Mouse (Mus musculus): ENCODE measurements around the gene Zmiz1. TPM values are rescaled to one million over a fixed set of nuclear protein-coding genes. Genes with fewer than 3 reads are reported as not detected.

Zmiz1 gene
- polyA plus RNA-seq, 1 experiment from 2014 or later = 44.3 TPM

DNA sequence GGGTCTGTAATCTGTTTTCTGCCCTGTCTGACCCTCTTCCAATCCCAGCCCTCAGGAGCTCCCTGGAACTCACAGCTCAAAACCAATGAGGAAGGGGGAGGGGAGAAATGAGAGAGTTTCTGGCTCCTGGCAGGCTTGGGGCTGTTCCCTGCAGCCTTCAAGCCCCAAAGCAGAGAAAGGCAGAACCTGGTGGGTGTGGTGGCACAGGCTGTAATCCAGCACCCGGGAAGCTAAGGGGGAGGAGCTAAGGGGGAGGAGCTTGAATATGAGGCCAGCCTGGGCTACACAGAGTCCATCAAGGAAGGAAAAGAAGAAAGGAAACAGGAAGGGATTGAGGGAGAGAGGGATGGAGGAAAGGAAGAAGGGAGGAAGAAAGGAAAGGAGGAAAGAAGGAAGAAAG, 18.9 kb upstream of the Zmiz1 start:
- Histone ChIP-seq H3K4me3 (no peak overlapping the region), H3K27ac (no peak overlapping the region), H3K9me3 (no peaks in the 10 kb centered on the region), H3K9ac (no peak overlapping the region), H3K27me3 (no peaks in the 10 kb centered on the region), H3K36me3 (no peaks in the 10 kb centered on the region), H3K4me1 (no peaks in the 10 kb centered on the region), H3K4me2 (no peak overlapping the region)
- 23% methylated on average over 1 of the region's 1 CpGs for WGBS
- ATAC-seq (ENCODE audit: insufficient number of reproducible peaks, insufficient read depth, low FRiP score, low TSS enrichment, low read depth) = no peak

DNA sequence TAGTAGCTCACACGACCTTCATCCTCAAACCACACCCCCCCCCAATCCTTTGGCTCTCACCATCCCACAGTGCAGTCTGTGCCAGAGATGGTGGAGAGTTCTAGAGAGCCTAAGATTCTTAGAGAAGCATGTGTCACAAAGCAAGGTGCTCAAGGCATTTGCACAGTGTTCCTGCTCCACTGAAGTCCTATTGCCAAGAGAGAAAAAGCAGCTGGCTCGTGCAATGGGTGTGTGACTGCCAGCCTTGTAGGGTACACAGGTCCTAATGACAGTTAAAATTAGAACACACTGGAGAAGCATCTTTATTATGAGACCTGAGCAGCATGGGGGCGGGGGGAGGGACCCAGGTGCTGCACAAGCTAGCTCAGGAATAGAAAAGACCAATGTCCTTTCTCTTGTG, 18.2 kb upstream of the Zmiz1 start:
- no peaks in the 10 kb centered on the region for H3K36me3 ChIP-seq
- H3K4me1 ChIP-seq = 0 out of 2 replicates have a peak, but pooled peaks cover 4% of the 10 kb centered on the region
- no peak overlapping the region for H3K4me3 ChIP-seq
- H3K9me3 ChIP-seq = no peaks in the 10 kb centered on the region
- H3K9ac ChIP-seq = no peak overlapping the region
- H3K27me3 ChIP-seq = no peaks in the 10 kb centered on the region
- no peak for ATAC-seq (ENCODE audit: insufficient number of reproducible peaks, insufficient read depth, low FRiP score, low TSS enrichment, low read depth)
- WGBS = 54% methylated on average over 3 of the region's 3 CpGs
- no peak overlapping the region for H3K4me2 ChIP-seq
- H3K27ac ChIP-seq = no peak overlapping the region

DNA sequence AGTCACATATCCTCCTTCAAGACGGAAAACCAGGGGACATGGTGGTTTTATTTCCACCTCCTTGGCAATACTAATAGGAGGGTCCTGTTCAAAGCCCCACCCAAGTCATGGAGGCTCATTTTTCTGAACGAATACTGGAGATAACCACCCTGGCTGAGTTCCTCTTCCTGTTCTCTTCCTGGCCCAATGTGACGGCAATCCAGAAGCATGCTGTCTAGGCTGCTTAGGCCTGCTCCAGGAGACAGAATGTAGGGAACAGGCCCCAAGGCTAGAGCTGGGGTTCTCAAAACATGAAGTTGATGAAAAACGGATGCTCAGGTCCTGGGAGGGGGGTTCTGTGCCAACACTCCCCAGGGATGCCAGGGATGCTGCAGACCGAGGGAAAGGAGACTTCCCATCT, 17.5 kb upstream of the Zmiz1 start:
- H3K4me2 ChIP-seq = no peak overlapping the region
- H3K36me3 ChIP-seq = no peaks in the 10 kb centered on the region
- no peak overlapping the region for H3K4me3 ChIP-seq
- H3K4me1 ChIP-seq = 0 out of 2 replicates have a peak, but pooled peaks cover 4% of the 10 kb centered on the region
- H3K27ac ChIP-seq = no peak overlapping the region
- H3K9ac ChIP-seq = no peak overlapping the region
- no peak for ATAC-seq (ENCODE audit: insufficient number of reproducible peaks, insufficient read depth, low FRiP score, low TSS enrichment, low read depth)
- H3K9me3 ChIP-seq = no peaks in the 10 kb centered on the region
- no peaks in the 10 kb centered on the region for H3K27me3 ChIP-seq
- WGBS = 63% methylated on average over 5 of the region's 5 CpGs

DNA sequence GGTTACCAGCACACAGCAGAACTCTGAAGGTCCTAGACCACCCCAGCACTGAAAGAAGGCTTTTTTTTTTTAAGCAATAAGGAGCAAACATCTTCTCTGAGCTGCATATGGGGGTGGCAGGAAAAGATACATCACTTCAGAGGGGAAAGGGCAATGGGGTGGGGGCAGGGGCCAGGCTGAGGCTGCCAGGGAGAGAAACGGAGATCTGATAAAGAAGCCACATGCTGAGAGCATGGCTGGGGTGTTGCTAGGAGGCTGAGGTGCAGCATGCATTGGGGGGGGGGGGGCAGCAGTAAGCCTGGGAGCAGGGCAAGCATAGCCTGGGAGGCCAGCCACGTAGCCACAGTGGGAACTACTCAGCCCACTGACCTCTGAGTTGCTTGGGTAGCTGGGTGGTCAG, 16.3 kb upstream of the Zmiz1 start:
- H3K27me3 ChIP-seq = no peaks in the 10 kb centered on the region
- no peak overlapping the region for H3K4me3 ChIP-seq
- H3K9me3 ChIP-seq = no peaks in the 10 kb centered on the region
- 58% methylated on average over 2 of the region's 2 CpGs for WGBS
- peaks cover 4% of the 10 kb centered on the region; the same call in 1 of the 2 replicates for H3K4me1 ChIP-seq
- H3K27ac ChIP-seq = no peak overlapping the region
- no peak for ATAC-seq (ENCODE audit: insufficient number of reproducible peaks, insufficient read depth, low FRiP score, low TSS enrichment, low read depth)
- no peaks in the 10 kb centered on the region for H3K36me3 ChIP-seq
- H3K9ac ChIP-seq = no peak overlapping the region
- no peak overlapping the region for H3K4me2 ChIP-seq

GRCm38 (mm10) chr14:25447136-25447775, 11.7 kb upstream of the Zmiz1 start:
- no peaks in the 10 kb centered on the region for H3K27me3 ChIP-seq
- no peaks in the 10 kb centered on the region for H3K36me3 ChIP-seq
- H3K4me3 ChIP-seq = no peak overlapping the region
- H3K9ac ChIP-seq = no peak overlapping the region
- no peak for ATAC-seq (ENCODE audit: insufficient number of reproducible peaks, insufficient read depth, low FRiP score, low TSS enrichment, low read depth)
- no peak overlapping the region for H3K27ac ChIP-seq
- 83% methylated on average over 6 of the region's 6 CpGs for WGBS
- H3K4me2 ChIP-seq = no peak overlapping the region
- no peaks in the 10 kb centered on the region for H3K9me3 ChIP-seq
- H3K4me1 ChIP-seq = peaks cover 4% of the 10 kb centered on the region; the same call in 1 of the 2 replicates

- no peak overlapping the region for H3K4me2 ChIP-seq
- no peak overlapping the region for H3K9ac ChIP-seq
- H3K9me3 ChIP-seq = no peaks in the 10 kb centered on the region
- WGBS = 49% methylated on average over 2 of the region's 2 CpGs
- no peak for ATAC-seq (ENCODE audit: insufficient number of reproducible peaks, insufficient read depth, low FRiP score, low TSS enrichment, low read depth)
- H3K36me3 ChIP-seq = no peaks in the 10 kb centered on the region
- H3K27me3 ChIP-seq = no peaks in the 10 kb centered on the region
- no peak overlapping the region for H3K4me3 ChIP-seq
- H3K4me1 ChIP-seq = peaks cover 4% of the 10 kb centered on the region; the same call in 1 of the 2 replicates
- no peak overlapping the region for H3K27ac ChIP-seq
These were observed 10.5 kb upstream of the Zmiz1 start for GRCm38 (mm10) chr14:25448471-25448870.

DNA sequence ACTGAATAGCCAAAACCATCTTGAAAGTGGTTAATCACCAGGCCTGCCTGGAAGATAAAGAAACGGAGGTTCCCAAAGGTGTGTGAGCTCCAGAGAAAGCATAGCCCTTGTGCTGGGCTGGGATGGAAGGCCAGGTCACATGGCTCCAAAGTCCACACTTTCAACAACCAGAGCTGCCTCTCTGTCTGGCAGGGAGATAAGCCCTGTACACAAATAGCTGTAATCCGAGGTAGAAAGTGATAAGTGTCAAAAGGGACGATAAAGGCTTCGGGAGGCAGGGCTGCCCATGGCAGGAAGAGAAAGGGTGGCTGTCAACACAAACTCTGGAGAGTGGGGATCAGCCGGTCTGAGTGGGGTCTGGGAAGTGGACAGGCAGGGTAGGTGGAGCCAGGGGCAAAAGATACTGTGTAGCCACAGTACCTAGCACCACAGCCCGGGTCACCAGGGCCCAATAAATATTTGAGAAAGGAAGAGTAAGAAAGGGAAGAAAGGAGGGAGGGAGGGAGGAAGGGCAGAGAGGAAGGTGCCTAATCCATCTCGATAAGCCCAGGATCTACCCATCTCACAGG, 7.8 kb upstream of the Zmiz1 start:
- Histone ChIP-seq H3K27me3 (no peaks in the 10 kb centered on the region), H3K36me3 (no peaks in the 10 kb centered on the region), H3K9ac (no peak overlapping the region), H3K4me3 (no peak overlapping the region), H3K4me1 (peaks cover 14% of the 10 kb centered on the region), H3K9me3 (no peaks in the 10 kb centered on the region), H3K4me2 (no peak overlapping the region), H3K27ac (no peak overlapping the region)
- no peak for ATAC-seq (ENCODE audit: insufficient number of reproducible peaks, insufficient read depth, low FRiP score, low TSS enrichment, low read depth)
- 50% methylated on average over 7 of the region's 7 CpGs for WGBS

- H3K4me2 ChIP-seq = no peak overlapping the region
- no peaks in the 10 kb centered on the region for H3K36me3 ChIP-seq
- no peaks in the 10 kb centered on the region for H3K27me3 ChIP-seq
- 51% methylated on average over 10 of the region's 10 CpGs for WGBS
- no peak overlapping the region for H3K4me3 ChIP-seq
- no peaks in the 10 kb centered on the region for H3K9me3 ChIP-seq
- ATAC-seq (ENCODE audit: insufficient number of reproducible peaks, insufficient read depth, low FRiP score, low TSS enrichment, low read depth) = no peak
- peaks cover 21% of the 10 kb centered on the region for H3K4me1 ChIP-seq
- H3K9ac ChIP-seq = no peak overlapping the region
- H3K27ac ChIP-seq = no peak overlapping the region
These were observed 7.0 kb upstream of the Zmiz1 start for GRCm38 (mm10) chr14:25451699-25452632.

DNA sequence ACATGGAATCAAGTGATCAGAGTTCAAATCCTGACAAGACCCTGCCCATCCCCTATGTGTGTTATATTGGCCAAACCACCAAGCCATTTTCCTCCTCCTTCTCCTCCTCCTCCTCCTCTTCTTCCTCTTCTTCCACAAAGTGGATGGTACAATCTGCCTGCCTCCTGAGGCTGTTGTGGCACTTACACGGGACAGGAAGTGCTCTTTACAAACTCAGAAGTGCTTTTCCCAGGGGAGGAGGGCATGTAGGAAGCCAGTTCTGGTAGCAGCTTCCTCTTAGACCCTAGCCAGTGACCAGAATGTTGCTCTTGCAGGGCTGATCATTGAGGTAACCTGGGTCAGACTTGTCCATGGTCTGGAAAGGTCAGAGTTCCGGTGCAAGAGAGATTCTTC, 6.4 kb upstream of the Zmiz1 start:
- H3K9ac ChIP-seq = no peak overlapping the region
- no peak for ATAC-seq (ENCODE audit: insufficient number of reproducible peaks, insufficient read depth, low FRiP score, low TSS enrichment, low read depth)
- H3K4me1 ChIP-seq = peaks cover 24% of the 10 kb centered on the region
- H3K9me3 ChIP-seq = no peaks in the 10 kb centered on the region
- H3K27ac ChIP-seq = no peak overlapping the region
- no peaks in the 10 kb centered on the region for H3K27me3 ChIP-seq
- 49% methylated on average over 2 of the region's 2 CpGs for WGBS
- H3K36me3 ChIP-seq = no peaks in the 10 kb centered on the region
- no peak overlapping the region for H3K4me3 ChIP-seq
- no peak overlapping the region for H3K4me2 ChIP-seq

DNA sequence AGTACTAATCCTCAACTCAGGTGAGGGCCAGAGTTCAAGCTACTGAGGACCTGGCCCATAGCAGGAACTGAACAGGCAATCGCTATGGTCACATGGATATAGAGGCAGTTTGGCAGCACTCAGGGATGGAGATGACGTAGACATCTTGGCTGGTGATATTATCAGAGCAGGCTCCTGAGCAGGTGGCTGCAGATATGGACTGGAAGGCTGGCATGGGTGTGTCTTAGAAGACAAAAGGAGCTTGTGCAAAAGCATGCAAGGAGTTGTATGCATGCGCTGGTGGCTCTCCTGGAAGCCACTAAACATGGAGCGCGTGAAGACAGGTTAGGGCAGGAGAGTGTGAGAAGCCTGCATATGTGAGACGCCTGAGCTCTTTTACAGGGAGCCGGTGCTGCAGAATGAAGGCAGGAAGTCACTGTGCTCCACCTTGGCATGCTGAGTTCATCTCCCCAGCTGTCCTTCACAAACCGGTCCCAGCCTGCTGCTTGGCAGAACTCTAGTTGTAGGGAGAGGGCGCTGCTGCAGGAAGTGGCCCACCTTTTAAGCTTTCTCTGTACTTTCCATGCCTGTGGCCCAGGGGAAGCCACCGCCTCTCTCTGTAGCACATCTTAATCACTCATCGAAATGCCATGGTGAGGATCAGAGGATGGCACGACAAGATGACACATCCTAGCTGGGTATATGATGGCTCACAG, 4.8 kb upstream of the Zmiz1 start:
- H3K9me3 ChIP-seq = no peaks in the 10 kb centered on the region
- no peak overlapping the region for H3K4me3 ChIP-seq
- WGBS = 79% methylated on average over 12 of the region's 12 CpGs
- H3K4me1 ChIP-seq = peaks cover 29% of the 10 kb centered on the region
- H3K4me2 ChIP-seq = no peak overlapping the region
- no peaks in the 10 kb centered on the region for H3K36me3 ChIP-seq
- no peak for ATAC-seq (ENCODE audit: insufficient number of reproducible peaks, insufficient read depth, low FRiP score, low TSS enrichment, low read depth)
- H3K9ac ChIP-seq = no peak overlapping the region
- no peak overlapping the region for H3K27ac ChIP-seq
- no peaks in the 10 kb centered on the region for H3K27me3 ChIP-seq

GRCm38 (mm10) chr14:25456666-25457433, 2.1 kb upstream of the Zmiz1 start:
- Histone ChIP-seq H3K4me3 (peak overlapping the region; percentile 99), H3K27ac (peak overlapping the region; percentile 100), H3K9ac (peak overlapping the region; percentile 99), H3K4me1 (peaks cover 37% of the 10 kb centered on the region), H3K36me3 (no peaks in the 10 kb centered on the region), H3K9me3 (no peaks in the 10 kb centered on the region), H3K4me2 (peak overlapping the region; percentile 94), H3K27me3 (no peaks in the 10 kb centered on the region)
- 2% methylated on average over 17 of the region's 17 CpGs for WGBS
- ATAC-seq (ENCODE audit: insufficient number of reproducible peaks, insufficient read depth, low FRiP score, low TSS enrichment, low read depth) = no peak
